Mouse (Mus musculus) lung, postnatal 0 days (tissue): ENCODE data around the gene Iqcf1.

Experiments
- CTCF ChIP-seq: IDR thresholded peaks from 2 replicates; pipeline ENCODE4 v1.5.1; 2016; ENCODE audit warnings: antibody characterized with exemption, mild to moderate bottlenecking
- EP300 ChIP-seq: IDR thresholded peaks from 2 replicates; pipeline ENCODE4 v1.6.1; 2016; ENCODE audit warnings: antibody characterized with exemption, mild to moderate bottlenecking, control low read depth

- TF ChIP-seq CTCF, result no peak
- TF ChIP-seq EP300, result no peak
These were observed 22.1 kb upstream of the Iqcf1 start for GRCm38 (mm10) chr9:106477649-106478048.
